Mouse (Mus musculus): Measurements from ENCODE around the gene Atpaf1. TPM values are rescaled to one million over a fixed set of nuclear protein-coding genes. Genes with fewer than 3 reads are reported as not detected.

The Atpaf1 gene
- total RNA-seq, 2 experiments from 2014 or later = 75.2 to 86.0 TPM

GRCm38 (mm10) chr4:115846656-115847055 lies 62.0 kb downstream of the Atpaf1 start:
- no peak for DNase-seq (ENCODE audit: low spot score in 2 of 2)

DNA sequence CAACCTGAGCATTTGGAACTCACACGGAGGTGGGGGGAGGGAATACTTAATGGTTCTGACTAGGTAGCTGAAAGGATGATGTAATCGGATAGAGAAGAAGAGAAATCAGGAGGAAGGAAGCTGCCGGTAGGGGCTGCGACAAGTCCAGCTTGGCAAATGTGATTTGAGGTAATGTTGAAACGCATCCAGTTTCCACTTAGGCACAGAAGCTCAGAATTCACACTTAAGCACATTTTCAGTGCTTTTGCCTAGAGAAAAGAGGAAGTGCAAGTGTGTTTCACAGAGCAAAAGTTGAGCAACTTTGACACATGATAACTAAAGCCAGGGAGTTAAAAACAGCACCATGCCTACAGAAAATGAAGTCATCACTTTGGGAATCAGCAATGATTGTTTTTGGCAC lies 62.8 kb downstream of the Atpaf1 start:
- DNase-seq (ENCODE audit: low spot score in 2 of 2) = no peak

GRCm38 (mm10) chr4:115848083-115848482 lies 63.5 kb downstream of the Atpaf1 start:
- no peak for DNase-seq (ENCODE audit: low spot score in 2 of 2)

DNA sequence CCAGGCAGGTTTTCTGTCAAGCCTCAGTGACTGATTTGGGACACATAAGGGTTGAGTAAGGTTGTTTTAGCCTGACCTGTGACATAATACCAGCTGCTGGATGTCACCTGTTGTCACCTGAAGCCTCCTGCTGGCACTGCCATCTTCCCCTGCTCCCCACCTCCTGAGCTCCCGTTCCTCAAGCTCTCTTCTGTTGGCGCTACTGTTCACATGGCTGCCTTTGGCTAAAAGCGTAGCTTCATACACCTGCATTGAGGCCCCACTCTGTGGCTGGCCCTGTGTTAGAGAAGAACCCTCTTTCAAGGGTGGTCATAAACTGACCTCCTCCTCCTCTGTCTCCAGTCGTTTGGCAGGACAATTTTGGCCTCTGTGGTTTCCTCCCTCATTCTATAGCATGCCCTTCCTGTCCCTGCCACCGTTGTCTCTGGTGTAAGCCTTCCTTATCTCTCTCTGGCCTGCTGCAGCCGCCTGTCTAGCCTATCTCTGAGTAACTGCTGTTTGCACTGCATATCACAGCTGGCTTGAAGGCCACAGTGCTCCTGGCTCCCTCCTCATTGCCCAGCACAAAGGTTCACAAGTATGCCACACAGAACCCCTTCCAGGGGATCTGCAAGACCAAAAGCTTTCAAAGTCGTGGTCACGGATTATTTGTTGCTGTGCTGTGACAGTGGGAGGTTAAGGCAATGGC lies 64.5 kb downstream of the Atpaf1 start:
- no peak for DNase-seq (ENCODE audit: low spot score in 2 of 2)

DNA sequence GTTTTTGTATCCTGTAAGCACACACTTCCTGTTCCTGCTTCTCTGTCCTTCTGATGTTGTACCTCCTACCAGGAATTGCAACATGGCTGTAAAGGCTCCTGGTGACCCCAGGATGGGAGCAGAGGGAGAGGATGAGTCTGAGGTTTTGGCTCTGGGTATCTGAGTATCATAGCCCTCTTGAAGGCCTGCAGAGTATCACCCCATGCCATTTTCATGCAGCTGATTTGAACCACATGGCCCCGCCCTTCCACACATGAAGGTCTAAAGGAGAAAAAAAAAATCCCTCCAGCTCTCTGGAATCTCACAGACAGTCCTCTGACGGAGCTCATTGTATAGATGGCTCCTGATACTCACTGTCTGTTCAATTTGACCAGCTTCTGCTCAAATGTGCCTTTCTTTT lies 65.5 kb downstream of the Atpaf1 start:
- DNase-seq (ENCODE audit: low spot score in 2 of 2) = no peak

DNA sequence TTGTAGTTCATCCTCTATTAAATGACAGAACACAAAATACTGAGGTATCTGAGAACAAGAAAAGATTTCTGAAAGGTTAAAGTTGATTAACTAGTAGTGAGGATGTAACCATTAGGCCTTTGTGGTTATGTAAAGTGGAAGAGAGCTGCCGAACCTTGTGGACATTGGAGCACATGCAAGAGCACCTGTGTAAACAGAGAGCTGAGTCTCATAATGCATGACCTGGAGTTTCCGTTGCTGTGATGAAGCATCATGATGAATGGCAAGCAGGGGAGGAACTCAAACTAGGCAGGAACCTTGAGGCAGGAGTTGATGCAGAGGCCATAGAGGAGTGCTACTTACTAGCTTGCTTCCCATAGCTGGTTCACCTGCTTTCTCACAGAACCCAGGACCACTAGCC lies 66.0 kb downstream of the Atpaf1 start:
- DNase-seq (ENCODE audit: low spot score in 2 of 2) = no peak

GRCm38 (mm10) chr4:115851569-115851968 lies 67.0 kb downstream of the Atpaf1 start:
- no peak for DNase-seq (ENCODE audit: low spot score in 2 of 2)

- DNase-seq (ENCODE audit: low spot score in 2 of 2) = no peak
These were observed 70.5 kb downstream of the Atpaf1 start for GRCm38 (mm10) chr4:115855100-115855499.

DNA sequence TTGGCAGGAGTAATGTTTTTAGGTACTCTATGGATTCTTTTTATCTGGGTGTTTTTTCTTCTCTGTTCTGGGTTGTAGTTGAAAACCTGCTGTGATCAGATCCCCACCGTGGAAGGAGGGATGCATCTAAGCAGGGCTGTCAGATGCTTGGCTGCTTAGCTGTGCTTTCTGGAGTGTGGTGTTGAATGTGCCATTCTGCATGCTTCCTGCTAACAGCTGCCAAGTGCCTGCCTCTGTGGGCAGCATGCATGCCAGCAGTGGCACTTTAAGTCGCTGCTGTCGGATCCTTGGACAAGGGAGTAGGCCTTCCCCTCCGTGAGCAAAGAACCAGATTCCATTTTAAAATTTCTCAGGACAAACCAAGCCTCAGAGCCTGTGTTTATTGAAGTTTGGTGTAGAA lies 71.0 kb downstream of the Atpaf1 start:
- peak in 1 of 2 experiments; percentile 14 for DNase-seq (ENCODE audit: low spot score in 2 of 2)

DNA sequence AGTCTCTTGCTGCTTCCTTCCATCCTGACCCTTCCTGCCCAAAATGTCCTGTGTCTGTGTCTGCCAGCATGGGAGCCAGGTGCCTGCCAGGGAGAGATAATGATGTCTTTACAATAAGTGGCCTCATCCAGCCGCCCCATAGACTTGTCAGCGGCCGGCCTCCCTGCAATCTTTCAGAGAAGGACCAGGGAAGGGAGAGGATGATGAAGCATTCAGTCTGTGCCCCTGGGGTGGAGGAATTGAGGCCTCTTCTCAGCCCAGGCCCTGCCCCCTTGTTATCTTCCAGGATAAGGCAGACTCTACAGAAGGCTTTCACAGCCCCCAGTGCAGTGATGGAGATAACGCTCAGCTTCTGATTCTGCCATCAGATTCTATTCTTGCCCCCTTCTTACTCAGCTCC lies 71.7 kb downstream of the Atpaf1 start:
- no peak for DNase-seq (ENCODE audit: low spot score in 2 of 2)

- DNase-seq (ENCODE audit: low spot score in 2 of 2) = no peak
These were observed 72.8 kb downstream of the Atpaf1 start for GRCm38 (mm10) chr4:115857293-115857883.

- no peak for DNase-seq (ENCODE audit: low spot score in 2 of 2)
These were observed 78.7 kb downstream of the Atpaf1 start for GRCm38 (mm10) chr4:115863352-115863751.

DNA sequence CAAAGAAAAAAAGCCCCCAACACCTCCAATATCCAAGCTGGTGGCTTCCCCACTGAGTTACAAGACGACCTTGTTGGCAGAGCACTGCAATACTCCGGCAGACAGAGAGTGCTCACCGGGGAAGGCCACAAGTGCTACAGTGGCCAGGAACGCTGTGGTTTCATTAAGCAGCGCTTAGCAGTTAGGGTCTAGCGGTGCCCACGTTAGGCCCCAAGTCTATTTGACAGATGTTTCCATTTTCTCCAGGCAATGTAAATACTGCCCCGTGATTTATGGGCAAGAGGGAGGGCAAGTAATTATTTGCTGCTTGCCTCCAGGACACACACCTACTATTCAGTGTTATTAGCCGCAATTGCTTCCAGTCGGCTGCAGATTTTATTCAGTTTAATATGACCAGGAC lies 79.3 kb downstream of the Atpaf1 start:
- no peak for DNase-seq (ENCODE audit: low spot score in 2 of 2)

Other genes with a start within 250 kb of the Atpaf1 start
- gene Cyp4a31, start 221.2 kb upstream of the Atpaf1 start, total RNA-seq (2021) = not detected
- not detected for gene Cyp4a32, start 183.8 kb upstream of the Atpaf1 start, total RNA-seq (2021)
- gene Cyp4b1, start 137.1 kb upstream of the Atpaf1 start, total RNA-seq (2021) = 1 to 10 TPM; 1.9 to 2.0 TPM
- 10 to 100 TPM; 49.7 to 55.4 TPM for gene Efcab14, start 47.1 kb upstream of the Atpaf1 start, total RNA-seq (2021)
- gene Tex38, start 3.8 kb upstream of the Atpaf1 start, total RNA-seq (2021) = not detected
- gene Mob3c, start 43.3 kb downstream of the Atpaf1 start, total RNA-seq (2021) = 1 to 10 TPM; 4.0 to 6.7 TPM
- gene Mknk1, start 54.4 kb downstream of the Atpaf1 start, total RNA-seq (2021) = 10 to 100 TPM; 29.6 to 39.5 TPM
- gene Kncn, start 99.6 kb downstream of the Atpaf1 start, total RNA-seq (2021) = under 1 TPM; 0.28 to 0.30 TPM
- gene 6430628N08Rik, start 105.9 kb downstream of the Atpaf1 start, total RNA-seq (2021) = under 1 TPM; 0.56 to 0.67 TPM
- gene Dmbx1, start 155.1 kb downstream of the Atpaf1 start, total RNA-seq (2021) = not detected
- 100 to 1,000 TPM in 1 of 2 experiments, 10 to 100 TPM in 1; 85.2 to 101 TPM for gene Faah, start 233.1 kb downstream of the Atpaf1 start, total RNA-seq (2021)

All from left cerebral cortex, adult 18-20 months (tissue).